Mouse (Mus musculus) intestine, postnatal 0 days (tissue): ENCODE results near the gene Eif4h. TPM values are rescaled to one million over a fixed set of nuclear protein-coding genes. Genes with fewer than 3 reads are reported as not detected.

Experiments
- ATAC-seq: fragments of 200-750 bp; cut with Nextera tagmentation; 2 replicates; pipeline ENCODE4 v1.8.0; 2017; ENCODE audit warnings: mild to moderate bottlenecking, moderate TSS enrichment, moderate library complexity
- H3K27ac ChIP-seq: fragments of 300-500 bp; sonication (generic); 2 replicates; pipeline ENCODE4 v1.5.1; 2014; ENCODE audit warnings: mild to moderate bottlenecking, low read depth, low read length, moderate library complexity
- H3K27me3 ChIP-seq: fragments of 300-500 bp; sonication (generic); replicated peaks from 2 replicates; pipeline ENCODE4 v1.6.1; 2014; ENCODE audit warnings: low read length, mixed read lengths; ENCODE audit not compliant: control insufficient read depth, insufficient read depth
- H3K36me3 ChIP-seq: fragments of 300-500 bp; sonication (generic); 2 replicates; pipeline ENCODE4 v1.6.1; 2014; ENCODE audit warnings: mild to moderate bottlenecking, moderate library complexity; ENCODE audit not compliant: control insufficient read depth, insufficient read depth
- H3K4me1 ChIP-seq: fragments of 300-500 bp; sonication (generic); replicated peaks from 2 replicates; pipeline ENCODE4 v1.6.1; 2014; ENCODE audit warnings: antibody characterized with exemption, low read length, mixed read lengths; ENCODE audit not compliant: control insufficient read depth, insufficient read depth
- H3K4me2 ChIP-seq: fragments of 300-500 bp; sonication (generic); replicated peaks from 2 replicates; pipeline ENCODE4 v1.6.1; 2014; ENCODE audit warnings: low read depth, mild to moderate bottlenecking, moderate library complexity
- H3K4me3 ChIP-seq: fragments of 300-500 bp; sonication (generic); 2 replicates; pipeline ENCODE4 v1.5.1; 2014; ENCODE audit warnings: low read depth, low read length
- H3K9ac ChIP-seq: fragments of 300-500 bp; sonication (generic); 2 replicates; pipeline ENCODE4 v1.6.1; 2014; ENCODE audit warnings: mild to moderate bottlenecking, low read depth, low read length
- H3K9me3 ChIP-seq: fragments of 300-500 bp; sonication (generic); 2 replicates; pipeline ENCODE4 v1.6.1; 2016; ENCODE audit warnings: mixed run types; ENCODE audit not compliant: control insufficient read depth
- CTCF ChIP-seq: sonication (generic); IDR thresholded peaks from 2 replicates; pipeline ENCODE4 v1.5.1; 2016; ENCODE audit warnings: low read depth, mild to moderate bottlenecking, control low read depth, antibody characterized with exemption, moderate library complexity
- WGBS: fragments of 180-500 bp; shearing (Covaris S2); extraction: QIAGEN DNeasy Blood & Tissue Kit; methylation state at CpG from one replicate; pipeline ENCODE4 v1.1.7; 2014; 5-methylcytosine and 5-hydroxymethylcytosine counted together
- microRNA-seq: library from miRNA; unstranded; fragments of <30 nt; microRNA quantifications from one replicate; pipeline ENCODE4, GENCODE M21; 2016
- polyA plus RNA-seq: library from polyadenylated mRNA; unstranded; fragments of >200 nt; fragmentation: Nextera tagmentation; extraction: Ambion mirVana; gene quantifications from 2 replicates; pipeline ENCODE4 v1.2.1, GENCODE M21; 2015

Eif4h gene
- polyA plus RNA-seq, 1 experiment from 2014 or later: 217 TPM

GRCm38 (mm10) chr5:134576517-134577220, 62.6 kb downstream of the Eif4h start:
- peak; percentile 45 for TF ChIP-seq CTCF
- no peak overlapping the region for H3K4me3 ChIP-seq
- H3K9ac ChIP-seq: no peak overlapping the region
- no peak for ATAC-seq
- no peak overlapping the region for H3K4me2 ChIP-seq
- H3K36me3 ChIP-seq: no peaks in the 10 kb centered on the region
- 66% methylated on average over 14 of the region's 14 CpGs for WGBS
- H3K27me3 ChIP-seq: no peaks in the 10 kb centered on the region
- no peaks in the 10 kb centered on the region for H3K9me3 ChIP-seq
- no peaks in the 10 kb centered on the region for H3K4me1 ChIP-seq
- H3K27ac ChIP-seq: no peak overlapping the region

- no peak overlapping the region for H3K27ac ChIP-seq
- no peaks in the 10 kb centered on the region for H3K36me3 ChIP-seq
- H3K9me3 ChIP-seq: no peaks in the 10 kb centered on the region
- H3K4me1 ChIP-seq: no peaks in the 10 kb centered on the region
- no peak overlapping the region for H3K4me3 ChIP-seq
- WGBS: 89% methylated on average over 5 of the region's 5 CpGs
- no peak for TF ChIP-seq CTCF
- H3K27me3 ChIP-seq: no peaks in the 10 kb centered on the region
- H3K9ac ChIP-seq: no peak overlapping the region
- ATAC-seq: no peak
- H3K4me2 ChIP-seq: no peak overlapping the region
Measured at GRCm38 (mm10) chr5:134575833-134576232, 63.5 kb downstream of the Eif4h start.

GRCm38 (mm10) chr5:134572508-134573214, 66.6 kb downstream of the Eif4h start:
- peak; percentile 9; the same call in 1 of the 2 replicates for ATAC-seq
- no peak overlapping the region for H3K9ac ChIP-seq
- 40% methylated on average over 10 of the region's 10 CpGs for WGBS
- no peaks in the 10 kb centered on the region for H3K4me1 ChIP-seq
- H3K27me3 ChIP-seq: no peaks in the 10 kb centered on the region
- peak overlapping the region; percentile 69; the same call in 1 of the 2 replicates for H3K27ac ChIP-seq
- H3K9me3 ChIP-seq: no peaks in the 10 kb centered on the region
- H3K4me2 ChIP-seq: peak overlapping the region; percentile 88
- no peak for TF ChIP-seq CTCF
- peak overlapping the region; percentile 46 for H3K4me3 ChIP-seq
- no peaks in the 10 kb centered on the region for H3K36me3 ChIP-seq

GRCm38 (mm10) chr5:134571730-134572507, 67.4 kb downstream of the Eif4h start:
- Histone ChIP-seq H3K9me3 (no peaks in the 10 kb centered on the region), H3K9ac (no peak overlapping the region; the same call in 1 of the 2 replicates), H3K36me3 (no peaks in the 10 kb centered on the region), H3K4me2 (peak overlapping the region; percentile 88), H3K4me1 (no peaks in the 10 kb centered on the region), H3K27me3 (no peaks in the 10 kb centered on the region), H3K4me3 (peak overlapping the region; percentile 46), H3K27ac (peak overlapping the region; percentile 69)
- WGBS: 1% methylated on average over 23 of the region's 23 CpGs
- no peak for TF ChIP-seq CTCF
- peak; percentile 62 for ATAC-seq

Small RNA genes within 50 kb of the gene (microRNA-seq; reads per million reads assigned to microRNA genes)
- gene Mir7228: not detected

Other genes with a start within 250 kb of the Eif4h start
- 42.8 and 46.8 TPM in 2 replicates for gene Gtf2ird1, start 182.8 kb downstream of the Eif4h start, polyA plus RNA-seq
- gene Clip2, start 87.1 kb downstream of the Eif4h start, polyA plus RNA-seq: 2.6 and 3.1 TPM in 2 replicates
- gene Syna, start 79.3 kb downstream of the Eif4h start, polyA plus RNA-seq: 0.13 and 0.25 TPM in 2 replicates
- gene Rfc2, start 58.1 kb downstream of the Eif4h start, polyA plus RNA-seq: 88.6 and 93.2 TPM in 2 replicates
- gene Lat2, start 24.5 kb downstream of the Eif4h start, polyA plus RNA-seq: 1.3 and 1.4 TPM in 2 replicates
- 1.7 and 1.8 TPM in 2 replicates for gene Limk1, start 49.1 kb upstream of the Eif4h start, polyA plus RNA-seq
- gene Eln, start 107.8 kb upstream of the Eif4h start, polyA plus RNA-seq: 72.4 and 81.9 TPM in 2 replicates